Mouse (Mus musculus) lung, postnatal 0 days (tissue): Measurements from ENCODE around the gene Fnip2. TPM values are rescaled to one million over a fixed set of nuclear protein-coding genes. Genes with fewer than 3 reads are reported as not detected.

Source experiments
- ATAC-seq: fragments of 200-750 bp; cut with Nextera tagmentation; 2 replicates; pipeline ENCODE4 v1.8.0; 2017; ENCODE audit warnings: moderate library complexity
- DNase-seq: peaks from one replicate; pipeline ENCODE4 v3.0.0-alpha.2; 2016; ENCODE audit warnings: low spot score
- H3K27ac ChIP-seq: fragments of 300-500 bp; sonication (generic); 2 replicates; pipeline ENCODE4 v1.5.1; 2014; ENCODE audit warnings: antibody characterized with exemption, mild to moderate bottlenecking, low read length, mixed read lengths
- H3K27me3 ChIP-seq: fragments of 300-500 bp; sonication (generic); replicated peaks from 2 replicates; pipeline ENCODE4 v1.6.1; 2014; ENCODE audit warnings: low read length, mixed read lengths; ENCODE audit not compliant: insufficient read depth
- H3K36me3 ChIP-seq: fragments of 300-500 bp; sonication (generic); 2 replicates; pipeline ENCODE4 v1.6.1; 2014; ENCODE audit warnings: low read length, mixed read lengths; ENCODE audit not compliant: insufficient read depth
- H3K4me1 ChIP-seq: fragments of 300-500 bp; sonication (generic); 2 replicates; pipeline ENCODE4 v1.6.1; 2014; ENCODE audit warnings: antibody characterized with exemption, low read depth, low read length, mixed read lengths; ENCODE audit not compliant: insufficient read depth
- H3K4me2 ChIP-seq: fragments of 300-500 bp; sonication (generic); replicated peaks from 2 replicates; pipeline ENCODE4 v1.6.1; 2014; ENCODE audit warnings: low read depth, mild to moderate bottlenecking, low read length, moderate library complexity, mixed read lengths
- H3K4me3 ChIP-seq: fragments of 300-500 bp; sonication (generic); 2 replicates; pipeline ENCODE4 v1.5.1; 2014; ENCODE audit warnings: low read depth, low read length
- H3K9ac ChIP-seq: fragments of 300-500 bp; sonication (generic); replicated peaks from 2 replicates; pipeline ENCODE4 v1.6.1; 2014; ENCODE audit warnings: low read depth, mild to moderate bottlenecking
- H3K9me3 ChIP-seq: fragments of 300-500 bp; sonication (generic); 2 replicates; pipeline ENCODE4 v1.6.1; 2016; ENCODE audit warnings: low read length, mixed read lengths
- CTCF ChIP-seq: IDR thresholded peaks from 2 replicates; pipeline ENCODE4 v1.5.1; 2016; ENCODE audit warnings: antibody characterized with exemption, mild to moderate bottlenecking
- EP300 ChIP-seq: IDR thresholded peaks from 2 replicates; pipeline ENCODE4 v1.6.1; 2016; ENCODE audit warnings: antibody characterized with exemption, mild to moderate bottlenecking, control low read depth
- WGBS: fragments of 180-500 bp; shearing (Covaris S2); extraction: QIAGEN DNeasy Blood & Tissue Kit; methylation state at CpG from one replicate; pipeline ENCODE4 v1.1.7; 2014; 5-methylcytosine and 5-hydroxymethylcytosine counted together
- polyA plus RNA-seq: library from polyadenylated mRNA; unstranded; fragments of >200 nt; fragmentation: Nextera tagmentation; extraction: Ambion mirVana; gene quantifications from 2 replicates; pipeline ENCODE4 v1.2.1, GENCODE M21; 2015

Gene Fnip2
- polyA plus RNA-seq, 1 experiment from 2014 or later: 3.5 TPM

GRCm38 (mm10) chr3:79559773-79560045 is 7.9 kb downstream of the Fnip2 start:
- no peaks in the 10 kb centered on the region for H3K9me3 ChIP-seq
- WGBS: 79% methylated on average over 5 of the region's 5 CpGs
- no peak overlapping the region for H3K9ac ChIP-seq
- H3K36me3 ChIP-seq: no peaks in the 10 kb centered on the region
- H3K27ac ChIP-seq: peak overlapping the region; percentile 55; the same call in 1 of the 2 replicates
- H3K27me3 ChIP-seq: no peaks in the 10 kb centered on the region
- H3K4me3 ChIP-seq: no peak overlapping the region
- peaks cover 12% of the 10 kb centered on the region; the same call in 1 of the 2 replicates for H3K4me1 ChIP-seq
- no peak overlapping the region for H3K4me2 ChIP-seq
- no peak for DNase-seq
- TF ChIP-seq EP300 (no peak), CTCF (no peak)
- no peak for ATAC-seq

- Histone ChIP-seq H3K4me3 (no peak overlapping the region), H3K4me1 (peaks cover 12% of the 10 kb centered on the region; the same call in 1 of the 2 replicates), H3K27me3 (no peaks in the 10 kb centered on the region), H3K4me2 (no peak overlapping the region), H3K36me3 (no peaks in the 10 kb centered on the region), H3K9me3 (no peaks in the 10 kb centered on the region), H3K27ac (peak overlapping the region; percentile 55; the same call in 1 of the 2 replicates), H3K9ac (no peak overlapping the region)
- WGBS: 49% methylated on average over 9 of the region's 9 CpGs
- TF ChIP-seq EP300 (0 out of 2 replicates have a peak, but pooled peaks have one; percentile 61), CTCF (no peak)
- ATAC-seq (peak; percentile 87), DNase-seq (peak; percentile 62)
Observed at GRCm38 (mm10) chr3:79559021-79559772, 8.4 kb downstream of the Fnip2 start.

GRCm38 (mm10) chr3:79555061-79555460 is 12.5 kb downstream of the Fnip2 start:
- TF ChIP-seq EP300 (no peak), CTCF (no peak)
- Histone ChIP-seq H3K36me3 (no peaks in the 10 kb centered on the region), H3K4me3 (no peak overlapping the region), H3K4me1 (peaks cover 12% of the 10 kb centered on the region; the same call in 1 of the 2 replicates), H3K4me2 (no peak overlapping the region), H3K9ac (no peak overlapping the region), H3K27me3 (no peaks in the 10 kb centered on the region), H3K9me3 (no peaks in the 10 kb centered on the region), H3K27ac (no peak overlapping the region)
- 69% methylated on average over 6 of the region's 6 CpGs for WGBS
- ATAC-seq (no peak), DNase-seq (no peak)

- Histone ChIP-seq H3K4me1 (peaks cover 1% of the 10 kb centered on the region; the same call in 1 of the 2 replicates), H3K9me3 (no peaks in the 10 kb centered on the region), H3K4me2 (no peak overlapping the region), H3K9ac (no peak overlapping the region), H3K27me3 (no peaks in the 10 kb centered on the region), H3K27ac (no peak overlapping the region), H3K36me3 (no peaks in the 10 kb centered on the region), H3K4me3 (no peak overlapping the region)
- peak; percentile 62 for TF ChIP-seq EP300
- no peak for TF ChIP-seq CTCF
- DNase-seq (peak; percentile 51), ATAC-seq (peak; percentile 32; the same call in 1 of the 2 replicates)
- WGBS: 80% methylated on average over 3 of the region's 3 CpGs
Observed at GRCm38 (mm10) chr3:79553779-79554178, 13.8 kb downstream of the Fnip2 start.

GRCm38 (mm10) chr3:79551826-79552552 is 15.6 kb downstream of the Fnip2 start:
- H3K9ac ChIP-seq: no peak overlapping the region
- peak; percentile 49; the same call in 1 of the 2 replicates for ATAC-seq
- H3K27ac ChIP-seq: 0 out of 2 replicates have a peak overlapping the region, but pooled peaks have one; percentile 43
- H3K4me1 ChIP-seq: no peaks in the 10 kb centered on the region
- DNase-seq: no peak
- TF ChIP-seq CTCF (no peak), EP300 (no peak)
- H3K27me3 ChIP-seq: no peaks in the 10 kb centered on the region
- no peak overlapping the region for H3K4me3 ChIP-seq
- WGBS: 70% methylated on average over 10 of the region's 10 CpGs
- no peaks in the 10 kb centered on the region for H3K9me3 ChIP-seq
- no peaks in the 10 kb centered on the region for H3K36me3 ChIP-seq
- H3K4me2 ChIP-seq: no peak overlapping the region

GRCm38 (mm10) chr3:79549751-79550393 is 17.7 kb downstream of the Fnip2 start:
- H3K4me2 ChIP-seq: no peak overlapping the region
- no peak overlapping the region for H3K9ac ChIP-seq
- H3K9me3 ChIP-seq: no peaks in the 10 kb centered on the region
- H3K36me3 ChIP-seq: no peaks in the 10 kb centered on the region
- ATAC-seq (no peak), DNase-seq (no peak)
- H3K4me3 ChIP-seq: no peak overlapping the region
- TF ChIP-seq CTCF (no peak), EP300 (no peak)
- H3K27me3 ChIP-seq: no peaks in the 10 kb centered on the region
- no peaks in the 10 kb centered on the region for H3K4me1 ChIP-seq
- WGBS: 87% methylated on average over 8 of the region's 8 CpGs
- H3K27ac ChIP-seq: no peak overlapping the region
